Mouse (Mus musculus) hematopoietic multipotent progenitor cell, adult 10-12 weeks (in vitro differentiated cells): Measurements from ENCODE around the gene Gm4788. TPM values are rescaled to one million over a fixed set of nuclear protein-coding genes. Genes with fewer than 3 reads are reported as not detected.

Experiments
- polyA plus RNA-seq: library from polyadenylated mRNA; stranded (reverse); fragments of >175 nt; gene quantifications from 2 replicates; pipeline ENCODE4 v1.2.3, GENCODE M21; 2012; ENCODE audit warnings: low replicate concordance

The Gm4788 gene
- not detected in 2 replicates for polyA plus RNA-seq

DNA sequence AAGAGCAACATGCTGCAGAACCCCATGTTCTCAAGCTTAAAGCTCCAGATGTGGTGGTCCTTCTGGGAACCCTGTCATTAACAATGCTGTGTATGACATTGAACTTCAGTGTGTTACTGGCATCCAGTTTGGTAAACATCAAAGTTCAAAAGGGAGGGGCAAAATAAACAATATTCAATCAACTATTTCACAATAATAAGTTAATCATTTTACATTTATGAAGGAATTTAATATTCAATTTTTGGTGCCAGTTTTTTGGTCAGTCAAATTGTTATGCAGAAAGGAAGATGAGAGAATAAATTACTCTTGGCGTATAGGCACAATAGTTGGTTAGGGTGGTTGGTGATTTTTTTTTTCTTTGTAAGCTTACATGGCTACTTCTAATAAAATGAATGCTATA is at the start of gene Gm4788:
Gm4788 (minus strand) TSS at position 101 of the 400 bp plus-strand sequence.

Other genes starting within 250 kb of the Gm4788 start
- not detected in 2 replicates for gene Cfhr1, start 221.0 kb downstream of the Gm4788 start, polyA plus RNA-seq
- not detected in 2 replicates for gene Cfhr2, start 77.5 kb upstream of the Gm4788 start, polyA plus RNA-seq